Mouse (Mus musculus): ENCODE results near the gene Zswim4. TPM values are rescaled to one million over a fixed set of nuclear protein-coding genes. Genes with fewer than 3 reads are reported as not detected.

The Zswim4 gene
- total RNA-seq, 4 experiments from 2014 or later, result 12.9 to 13.8 (median 13.3) TPM

DNA sequence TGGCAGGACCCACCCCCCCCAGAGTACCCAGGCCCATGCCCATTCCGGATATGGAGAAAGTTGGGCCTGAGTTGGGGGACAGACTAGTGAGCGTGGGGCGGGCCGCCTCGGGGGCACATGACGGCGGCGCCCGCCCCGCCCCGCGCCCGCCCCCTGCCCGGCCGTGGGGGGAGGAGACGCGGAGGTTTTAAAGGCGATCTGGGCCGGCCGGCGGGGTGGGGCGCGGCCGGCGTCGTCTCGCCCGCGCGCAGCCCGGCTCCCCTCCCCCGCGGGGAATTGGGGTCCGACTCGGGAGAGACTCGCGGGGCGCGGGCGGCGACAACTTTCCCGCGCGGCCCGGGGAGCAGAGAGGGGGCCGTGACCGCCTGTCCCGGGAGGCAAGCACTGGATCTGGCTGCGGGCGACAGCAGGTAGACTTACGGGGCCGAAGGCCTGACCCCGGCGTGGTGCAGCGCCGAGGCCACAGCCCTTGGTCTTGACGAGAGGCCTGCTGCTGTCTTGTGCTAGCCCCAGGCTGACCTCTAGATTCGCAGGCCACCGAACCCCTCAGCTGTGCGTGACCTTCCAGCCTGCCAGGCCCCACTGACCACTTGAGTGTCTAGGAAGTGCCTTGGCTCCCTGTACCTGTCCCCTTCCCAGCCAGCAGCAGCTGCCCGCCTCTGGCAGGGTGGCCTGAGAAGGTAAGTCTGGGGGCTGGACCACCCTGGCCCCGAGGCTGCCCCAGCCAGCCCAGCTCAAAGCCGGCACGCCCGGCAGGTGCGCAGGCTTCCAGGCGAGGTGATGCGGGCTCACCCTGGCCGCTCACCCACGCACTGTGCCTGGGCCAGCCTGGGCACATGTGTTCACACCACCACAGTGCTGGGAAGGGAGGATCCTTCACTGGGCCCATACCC, 36.0 kb downstream of the Zswim4 start:
- DNase-seq (ENCODE audit: low spot score in 2 of 2), result peak in 1 of 2 experiments; percentile 54

DNA sequence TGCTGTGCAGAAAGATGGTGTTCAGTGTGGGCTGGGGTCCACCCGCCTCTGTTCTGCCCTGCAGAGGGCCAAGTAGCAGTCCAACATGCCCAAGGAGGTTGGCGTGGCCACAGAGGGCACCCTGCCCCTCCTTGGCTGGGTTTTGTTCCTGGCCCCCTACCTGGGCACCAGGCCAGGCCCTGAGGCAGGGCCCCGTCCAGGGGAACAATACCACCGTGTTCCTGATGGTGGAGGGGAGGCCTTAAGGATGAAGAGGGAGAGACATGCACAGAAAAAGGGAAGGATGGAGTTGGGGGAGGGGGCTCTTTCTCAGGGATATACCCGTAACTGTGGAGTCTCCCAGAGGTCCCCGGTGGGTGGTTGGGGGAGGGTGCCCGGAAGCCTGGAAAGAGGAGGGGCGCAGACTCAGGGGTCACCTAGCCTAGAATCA, 36.7 kb downstream of the Zswim4 start:
- no peak for DNase-seq (ENCODE audit: low spot score in 2 of 2)

DNA sequence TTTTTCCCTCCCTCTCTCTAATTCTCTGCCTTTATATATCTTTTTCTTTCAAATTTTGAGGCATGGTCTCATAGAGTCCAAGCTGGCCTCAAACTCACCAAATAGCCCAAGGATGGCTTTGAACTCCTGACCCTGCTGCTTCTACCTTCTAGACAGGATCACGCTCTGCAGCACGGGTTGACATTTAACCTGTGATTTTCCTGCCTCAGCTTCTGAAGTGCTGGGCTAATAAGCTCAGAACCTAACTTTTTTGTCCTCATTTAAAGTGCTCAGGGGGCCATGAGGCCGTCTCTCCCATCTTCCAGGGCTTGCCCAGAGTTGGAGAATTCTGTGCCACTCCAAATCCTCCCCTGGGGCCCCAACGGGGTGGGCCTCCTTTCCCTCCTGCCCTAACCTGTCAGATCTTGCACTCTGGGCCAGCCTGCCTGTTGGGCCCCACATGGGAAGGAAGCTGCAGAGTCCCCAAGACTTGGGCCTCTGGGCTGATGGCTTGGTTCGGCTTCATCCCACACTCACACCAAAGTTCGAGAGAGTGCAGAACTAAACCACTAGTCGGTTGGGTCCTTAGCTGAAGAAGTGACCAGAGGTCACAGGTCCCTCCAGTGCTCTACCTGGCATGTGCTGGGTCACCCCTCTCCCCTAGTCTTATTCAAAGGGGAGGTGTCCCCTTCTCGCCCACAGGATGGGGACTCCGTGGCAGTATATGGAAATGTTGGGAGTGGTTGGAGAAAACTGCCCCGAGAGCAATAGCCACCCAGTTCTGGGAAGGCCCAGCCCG, 37.3 kb downstream of the Zswim4 start:
- no peak for DNase-seq (ENCODE audit: low spot score in 2 of 2)

DNA sequence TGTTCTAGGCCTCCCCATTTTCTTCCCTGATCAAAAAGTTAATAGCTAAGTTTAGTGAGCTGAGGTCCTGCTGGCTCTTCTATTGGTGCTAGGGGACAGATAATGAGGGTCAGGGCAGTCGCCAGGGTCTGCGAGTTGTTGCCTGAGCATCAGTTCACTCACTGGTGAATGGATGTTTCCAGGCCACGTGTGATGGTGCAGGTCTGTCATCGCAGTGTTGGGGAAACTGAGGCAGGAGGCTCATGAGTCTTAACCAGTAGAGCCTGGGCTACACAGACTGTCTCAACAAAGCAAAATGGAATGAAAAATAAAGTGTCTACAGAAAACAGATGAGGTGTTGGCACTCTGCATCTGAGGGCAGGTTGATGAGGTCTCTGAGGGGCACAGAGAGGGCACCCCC, 38.0 kb downstream of the Zswim4 start:
- DNase-seq (ENCODE audit: low spot score in 2 of 2), result no peak

DNA sequence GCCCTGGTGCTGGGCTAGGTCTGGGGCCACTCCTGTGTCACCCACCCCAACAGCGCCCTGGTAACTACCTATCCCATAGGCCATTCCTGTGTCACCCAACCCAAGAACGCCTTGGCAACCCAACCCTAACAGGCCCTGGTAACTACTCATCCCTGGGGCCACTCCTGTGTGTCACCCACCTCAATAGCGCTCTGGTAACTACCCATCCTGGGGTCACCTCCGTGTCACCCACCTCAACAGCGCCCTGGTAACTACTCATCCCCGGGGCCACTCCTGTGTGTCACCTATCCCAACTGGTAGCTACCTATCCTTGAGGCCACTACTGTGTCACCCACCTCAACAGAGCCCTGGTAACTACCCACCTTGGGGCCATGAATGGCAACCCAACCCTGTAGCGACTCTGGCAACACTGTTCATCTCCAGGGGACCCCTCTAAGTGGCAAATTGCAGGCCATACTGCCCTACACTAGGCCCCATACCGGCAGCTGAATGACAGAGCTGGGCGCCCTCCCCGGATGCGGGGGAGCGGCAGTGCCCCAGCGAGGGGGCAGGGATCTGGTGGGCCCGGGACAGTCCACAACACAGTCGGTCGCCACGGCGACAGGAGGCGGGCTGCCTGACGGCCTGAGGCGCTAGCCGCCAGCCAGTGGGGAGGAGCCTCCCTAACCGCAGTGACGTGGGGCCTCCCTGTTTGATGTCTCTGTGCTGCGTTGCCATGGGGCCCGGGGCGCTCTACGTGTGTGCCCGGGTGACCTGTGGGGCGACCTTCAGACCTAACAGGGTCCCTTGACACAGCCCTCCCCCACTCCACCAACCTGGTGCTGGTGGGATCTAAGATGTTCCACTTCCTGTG, 38.7 kb downstream of the Zswim4 start:
- peak; percentile 66 to 87 for DNase-seq (ENCODE audit: low spot score in 2 of 2)

DNA sequence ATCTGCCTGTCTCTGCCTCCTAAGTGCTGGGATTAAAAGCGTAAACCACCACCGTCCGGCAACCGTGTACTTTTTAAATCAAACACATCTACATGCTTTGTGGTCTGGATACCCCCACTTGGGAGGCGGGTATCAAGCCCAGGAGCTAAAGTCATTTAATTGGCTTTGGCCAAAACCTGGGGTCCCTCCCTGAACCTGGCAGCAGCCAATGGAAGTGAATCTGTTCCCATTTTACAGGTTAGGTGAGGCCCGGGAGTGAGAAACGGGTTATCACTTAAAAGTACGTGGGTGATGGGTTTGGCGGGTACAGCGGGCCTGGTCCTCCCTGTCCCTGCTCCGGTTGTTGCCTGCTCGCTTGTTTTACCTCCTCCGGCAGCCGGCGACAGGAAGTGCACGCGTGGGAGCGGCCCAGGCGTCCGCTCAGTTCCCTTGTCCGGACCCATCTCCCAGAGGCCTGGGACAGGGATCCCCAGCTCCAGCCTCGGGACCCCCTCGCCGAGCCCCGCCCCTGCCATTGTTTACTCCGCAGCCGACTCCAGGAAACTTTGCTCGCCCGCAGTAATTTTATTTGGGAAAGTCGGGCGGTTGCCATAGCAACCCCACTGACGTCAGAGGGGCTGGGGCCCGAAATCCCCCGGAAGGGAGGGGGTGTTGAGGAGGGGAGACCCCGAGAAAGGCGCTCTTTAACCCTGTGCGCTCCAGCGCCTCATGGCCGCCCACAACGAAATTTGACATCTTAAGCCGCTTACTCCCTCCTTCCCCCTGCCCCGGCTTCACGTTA, 39.5 kb downstream of the Zswim4 start:
- DNase-seq (ENCODE audit: low spot score in 2 of 2), result peak; percentile 41 to 70

DNA sequence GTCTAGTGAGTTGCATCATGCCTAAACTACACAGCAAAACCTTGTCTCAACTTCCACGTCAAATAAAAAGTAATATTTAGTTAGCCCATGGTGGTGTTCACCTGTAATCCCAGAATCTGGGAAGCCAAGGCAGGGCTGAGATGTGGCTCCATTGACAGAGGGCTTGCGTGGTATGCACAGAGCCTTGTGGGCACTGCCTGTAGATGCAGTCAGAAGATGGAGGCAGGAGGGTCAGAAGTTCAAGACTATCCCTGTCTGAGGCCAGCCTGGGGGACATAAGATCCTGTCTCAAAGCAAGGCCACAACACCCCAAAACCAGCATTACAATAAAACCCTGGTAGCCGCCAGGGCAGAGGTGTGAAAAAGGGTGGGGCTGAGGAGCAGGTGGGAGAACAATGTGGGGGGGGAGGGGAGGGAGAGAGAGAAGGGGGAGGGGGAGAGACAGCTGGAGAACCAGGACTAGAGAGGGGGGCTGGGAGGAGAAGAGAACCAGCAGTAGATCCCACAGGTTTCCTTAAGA, 42.6 kb downstream of the Zswim4 start:
- no peak for DNase-seq (ENCODE audit: low spot score in 2 of 2)

DNA sequence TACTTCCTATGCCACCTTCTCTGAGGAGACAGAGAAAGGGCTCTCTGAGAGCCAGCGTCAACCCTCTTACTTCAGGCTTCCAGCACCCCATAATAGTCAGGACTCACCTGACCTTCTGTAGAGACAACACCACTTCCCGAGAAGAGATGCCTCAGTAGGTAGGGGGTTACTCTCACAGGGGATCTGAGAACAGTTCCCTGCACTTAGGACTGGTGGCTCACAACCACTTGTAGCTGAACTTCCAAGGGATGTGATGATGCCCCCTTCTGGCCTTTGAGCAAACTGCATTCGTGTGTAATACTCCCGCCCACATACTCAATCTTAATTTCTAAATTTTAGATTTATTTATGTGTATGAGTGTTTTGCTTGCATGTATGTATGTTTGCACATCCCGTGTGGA, 43.3 kb downstream of the Zswim4 start:
- DNase-seq (ENCODE audit: low spot score in 2 of 2), result no peak

DNA sequence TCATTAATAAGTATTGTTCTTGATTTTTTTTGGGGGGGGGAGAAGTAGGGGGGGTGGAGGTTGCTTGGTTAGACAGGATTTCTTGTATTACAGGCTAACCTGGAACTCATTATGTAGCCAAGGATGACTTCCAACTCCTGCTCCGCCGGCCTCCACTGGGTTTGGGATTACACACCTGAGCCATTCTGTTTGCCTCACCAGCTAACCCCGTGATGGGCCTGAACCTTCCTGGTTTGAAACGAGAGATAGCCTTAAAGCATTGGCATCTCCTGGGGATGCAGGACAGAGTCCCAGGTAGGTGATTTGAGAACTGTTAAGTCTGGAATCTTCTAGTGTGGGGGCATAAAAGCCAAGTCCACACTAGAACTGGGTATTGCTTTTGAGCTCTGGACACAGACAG, 43.7 kb downstream of the Zswim4 start:
- DNase-seq (ENCODE audit: low spot score in 2 of 2), result no peak

DNA sequence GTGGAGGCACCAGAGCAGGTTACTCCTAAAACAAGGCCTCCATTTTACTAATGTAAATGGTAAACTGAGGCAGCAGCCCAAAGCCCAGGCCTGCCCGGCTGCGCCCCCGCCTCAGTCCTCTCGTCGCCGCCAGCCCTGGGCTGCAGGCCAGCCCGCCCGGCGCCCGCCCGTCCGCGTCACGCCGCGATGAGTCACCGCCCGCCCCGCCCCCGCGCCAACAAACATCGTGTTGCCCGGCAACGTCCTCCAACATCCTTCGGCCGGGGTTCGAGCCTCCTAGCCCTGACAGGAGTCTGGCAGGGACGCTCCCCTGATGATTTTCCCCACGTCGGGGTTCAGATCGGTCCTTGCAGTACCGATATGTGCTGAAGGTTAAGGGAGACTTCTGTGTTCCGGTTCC, 44.3 kb downstream of the Zswim4 start:
- no peak for DNase-seq (ENCODE audit: low spot score in 2 of 2)

DNA sequence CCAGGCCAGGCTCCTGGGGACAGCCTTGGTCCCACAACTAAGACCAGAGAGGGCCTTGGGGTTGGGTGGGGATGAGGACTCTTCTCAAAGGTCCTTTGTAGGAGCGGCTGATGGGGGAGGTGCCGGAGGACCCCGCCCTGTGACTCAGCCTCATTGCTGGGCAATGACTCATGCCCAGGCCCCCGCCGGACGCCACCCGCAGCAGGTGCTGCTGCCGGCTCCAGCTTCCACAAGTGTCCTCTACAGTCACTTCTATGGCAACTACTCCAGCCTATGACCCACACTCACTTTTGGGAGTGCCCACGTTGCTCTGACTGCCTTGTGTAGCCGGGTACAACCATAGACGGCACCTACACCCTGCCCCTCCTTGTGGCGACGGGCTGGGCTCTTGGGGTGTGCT, 44.8 kb downstream of the Zswim4 start:
- DNase-seq (ENCODE audit: low spot score in 2 of 2), result peak in 1 of 2 experiments; percentile 61

DNA sequence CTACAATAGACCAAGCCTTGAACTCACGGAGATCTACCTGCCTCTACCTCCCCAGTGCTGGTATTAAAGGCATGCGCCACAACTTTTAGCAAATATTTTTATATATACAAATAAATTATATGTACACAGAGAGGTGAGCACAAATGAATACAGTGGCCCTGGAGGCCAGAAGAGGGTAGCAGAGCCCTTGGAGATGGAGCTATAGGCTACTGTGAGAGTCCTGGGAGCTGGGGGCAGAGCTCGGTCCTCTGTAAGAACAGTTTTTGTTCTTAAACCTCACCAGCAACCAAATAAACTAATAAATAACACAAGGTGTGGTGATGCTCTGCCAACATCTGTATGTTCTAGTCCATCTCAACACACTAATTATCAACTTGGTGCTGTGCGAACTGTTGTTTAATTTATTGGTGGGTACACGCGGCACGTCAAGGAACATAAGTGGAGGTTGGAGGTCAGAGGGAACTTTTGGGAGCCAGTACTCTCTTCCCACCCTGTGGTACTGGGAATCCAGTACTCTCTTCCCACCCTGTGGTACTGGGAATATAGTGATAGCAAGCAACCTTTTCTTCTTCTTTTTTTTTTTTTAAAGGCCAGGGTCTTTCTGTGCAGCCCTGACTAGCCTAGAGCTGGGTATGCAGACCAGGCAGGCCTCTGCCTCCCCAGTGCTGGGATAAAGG, 46.5 kb downstream of the Zswim4 start:
- no peak for DNase-seq (ENCODE audit: low spot score in 2 of 2)

DNA sequence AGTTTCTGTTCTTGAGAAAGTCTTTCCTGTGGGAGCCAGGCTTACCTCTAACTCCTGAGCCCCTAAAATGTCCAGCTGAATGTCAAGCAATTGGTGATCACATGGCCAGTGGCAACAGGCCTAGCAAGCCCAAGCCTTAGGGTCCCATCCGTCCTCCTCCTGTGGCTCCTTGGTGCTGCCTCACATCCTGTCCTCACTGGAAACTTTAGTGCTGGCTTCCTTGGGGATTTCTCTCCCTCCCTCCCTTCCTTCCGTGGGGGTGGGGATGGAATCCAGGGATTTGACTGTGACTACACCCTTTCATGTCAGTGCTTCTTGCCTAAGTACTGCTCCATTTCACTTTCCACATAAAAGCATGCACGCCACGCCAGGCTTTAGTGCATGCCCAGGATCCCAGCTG, 47.3 kb downstream of the Zswim4 start:
- DNase-seq (ENCODE audit: low spot score in 2 of 2), result no peak

DNA sequence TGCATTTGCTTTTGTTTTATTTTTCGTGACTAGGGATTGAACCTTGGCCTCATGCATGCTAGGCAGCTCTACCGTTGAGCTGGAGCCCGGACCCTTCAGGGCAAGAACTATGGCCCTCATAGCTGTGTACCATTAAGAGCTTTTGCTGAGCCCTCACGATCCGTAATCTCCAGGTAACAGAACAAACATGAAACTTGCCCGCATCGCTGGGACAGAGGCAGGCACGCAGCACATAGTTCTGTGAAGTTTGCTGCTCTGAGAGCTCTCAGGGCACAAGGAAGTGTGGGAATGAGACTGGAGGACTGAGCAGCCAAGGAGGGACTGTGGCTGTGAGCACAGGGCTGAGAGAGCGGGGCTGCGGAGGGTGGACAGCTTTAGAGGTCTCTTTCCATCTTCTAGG, 48.2 kb downstream of the Zswim4 start:
- DNase-seq (ENCODE audit: low spot score in 2 of 2), result no peak

DNA sequence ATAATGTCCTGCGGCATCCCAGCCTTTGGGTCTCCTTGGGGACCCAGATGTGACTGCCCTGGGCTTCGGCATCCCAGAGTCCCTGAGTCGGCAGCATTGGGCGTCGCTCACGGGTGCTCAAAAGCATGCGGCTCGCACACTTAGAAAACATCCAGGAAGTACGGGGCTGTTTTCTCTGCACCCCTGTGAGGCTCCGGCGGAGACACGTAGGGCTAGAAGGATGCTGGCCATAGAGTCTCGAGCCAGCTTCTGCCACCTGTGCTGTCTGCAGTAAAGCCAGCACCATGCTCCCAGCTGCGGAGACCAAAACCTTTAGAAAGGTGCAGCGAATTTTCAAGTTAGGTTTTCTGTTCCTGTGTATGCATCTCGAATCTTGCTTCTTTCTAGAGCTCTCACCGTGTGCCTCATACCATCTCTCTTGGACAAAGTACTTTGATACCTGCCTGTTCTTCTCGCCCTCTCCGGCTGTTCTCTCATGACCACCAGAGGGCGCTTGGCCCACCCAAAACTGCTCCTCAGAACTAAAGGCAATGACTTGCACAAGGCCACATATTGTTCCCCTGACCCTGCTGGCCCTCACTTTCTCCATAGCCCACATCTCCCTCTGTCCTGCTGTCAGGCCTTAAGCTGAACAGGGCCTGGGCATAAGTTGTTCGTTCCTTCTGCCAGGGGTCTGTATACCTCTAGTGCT, 49.6 kb downstream of the Zswim4 start:
- no peak for DNase-seq (ENCODE audit: low spot score in 2 of 2)

DNA sequence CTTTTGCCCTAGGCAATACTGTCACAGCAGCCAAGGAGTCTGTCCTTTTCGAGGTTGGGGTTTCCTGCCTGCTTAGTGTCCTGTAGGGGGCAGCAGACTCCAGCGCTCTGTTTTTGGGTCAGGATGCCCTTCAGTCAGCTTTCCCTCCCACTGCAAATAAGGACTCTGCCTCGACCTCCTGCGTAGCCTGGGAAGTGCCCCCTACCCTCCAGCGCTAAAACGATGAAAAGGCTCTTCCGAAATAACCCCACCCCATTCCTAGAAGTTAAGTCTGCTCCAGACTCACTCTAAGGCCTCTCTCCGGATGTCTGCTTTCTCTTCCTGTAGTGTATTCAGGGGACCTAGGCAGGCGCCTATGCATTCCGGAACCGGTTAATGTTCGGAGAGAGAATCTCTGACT, 50.3 kb downstream of the Zswim4 start:
- DNase-seq (ENCODE audit: low spot score in 2 of 2), result peak; percentile 58 to 59

DNA sequence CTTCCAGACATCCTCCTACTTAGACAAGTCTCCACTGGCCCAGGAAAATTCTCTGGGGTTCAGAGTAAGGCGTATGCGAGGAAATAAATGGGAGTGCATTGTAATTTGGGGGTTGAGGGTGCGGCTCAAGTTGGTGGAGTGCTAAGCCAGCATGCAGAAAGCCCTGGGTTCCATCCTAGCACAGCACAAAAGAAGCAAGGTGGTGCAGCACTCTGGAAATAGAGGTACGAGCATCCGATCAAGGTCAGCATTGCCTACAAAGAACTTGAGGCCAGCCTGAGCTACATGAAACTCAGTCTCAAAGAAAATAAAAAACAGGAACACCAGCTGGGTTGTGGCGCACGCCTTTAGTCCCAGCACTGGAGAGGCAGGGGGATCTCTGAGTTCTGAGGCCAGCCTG, 51.7 kb downstream of the Zswim4 start, which contains the start of gene Nanos3:
Gene Nanos3 (minus strand): TSS at position 101 of the 400 bp plus-strand sequence.
- DNase-seq (ENCODE audit: low spot score in 2 of 2), result no peak

DNA sequence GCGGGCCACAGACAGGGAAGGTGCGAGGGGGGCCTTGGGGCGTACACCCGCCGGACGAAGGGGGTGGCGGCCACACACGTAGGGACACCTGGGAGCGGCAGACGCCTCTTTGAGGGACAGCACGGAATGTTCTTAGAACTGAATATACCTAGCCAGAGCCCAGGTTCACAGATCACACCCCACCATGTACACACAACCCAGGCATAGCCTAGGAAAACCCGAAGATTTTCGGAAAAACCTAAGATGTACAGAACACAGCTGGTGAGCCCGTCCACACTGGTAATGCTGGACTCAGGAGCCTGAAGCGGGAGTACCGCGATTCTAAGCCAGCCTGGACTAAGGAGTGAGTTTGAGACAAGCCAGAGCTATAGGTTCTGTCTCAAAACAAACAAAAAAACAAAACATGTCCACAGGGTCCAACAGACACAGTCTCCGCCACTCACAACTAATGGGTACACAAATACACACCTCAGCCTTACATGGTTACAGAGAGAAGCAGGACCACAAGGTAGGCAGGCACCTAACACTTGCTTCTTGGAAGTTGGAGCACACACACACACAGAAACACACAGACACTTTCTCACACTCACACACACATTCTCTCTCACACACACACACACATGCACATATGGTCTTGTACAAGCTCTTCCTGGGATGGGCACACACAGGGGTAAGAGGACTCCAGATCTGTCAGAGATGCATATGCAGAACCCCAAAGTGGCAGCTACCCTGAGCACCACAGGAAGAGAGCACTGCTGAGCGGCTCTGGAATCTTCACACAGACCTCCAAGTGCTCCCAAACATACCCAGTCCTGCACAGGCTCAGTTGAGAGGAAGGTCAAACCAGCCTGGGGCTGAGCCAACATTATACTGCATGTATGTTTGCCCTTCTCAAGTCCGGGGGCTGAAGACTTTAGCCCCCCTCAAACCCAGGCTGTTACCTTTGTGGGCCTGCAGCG, 52.5 kb downstream of the Zswim4 start:
- DNase-seq (ENCODE audit: low spot score in 2 of 2), result no peak
